Mouse (Mus musculus) hindbrain, embryonic 16.5 days (tissue): ENCODE data around the gene Galnt7. TPM values are rescaled to one million over a fixed set of nuclear protein-coding genes. Genes with fewer than 3 reads are reported as not detected.

Experiments
- ATAC-seq: fragments of 200-750 bp; cut with Nextera tagmentation; 2 replicates; pipeline ENCODE4 v1.8.0; 2017; ENCODE audit warnings: moderate TSS enrichment, moderate library complexity
- H3K27ac ChIP-seq: fragments of 300-500 bp; sonication (generic); 2 replicates; pipeline ENCODE4 v1.5.1; 2014; ENCODE audit warnings: low read depth, mild to moderate bottlenecking, control low read depth, low read length, moderate library complexity
- H3K27me3 ChIP-seq: fragments of 300-500 bp; sonication (generic); replicated peaks from 2 replicates; pipeline ENCODE4 v1.6.1; 2014; ENCODE audit warnings: low read length; ENCODE audit not compliant: control insufficient read depth, insufficient read depth
- H3K36me3 ChIP-seq: fragments of 300-500 bp; sonication (generic); 2 replicates; pipeline ENCODE4 v1.6.1; 2014; ENCODE audit warnings: mild to moderate bottlenecking, low read length, moderate library complexity, mixed read lengths; ENCODE audit not compliant: control insufficient read depth, insufficient read depth
- H3K4me1 ChIP-seq: fragments of 300-500 bp; sonication (generic); 2 replicates; pipeline ENCODE4 v1.6.1; 2014; ENCODE audit warnings: low read depth, low read length; ENCODE audit not compliant: control insufficient read depth, insufficient read depth
- H3K4me2 ChIP-seq: fragments of 300-500 bp; sonication (generic); 2 replicates; pipeline ENCODE4 v1.6.1; 2014; ENCODE audit warnings: mild to moderate bottlenecking, low read length, control low read depth, moderate library complexity
- H3K4me3 ChIP-seq: fragments of 300-500 bp; sonication (generic); 2 replicates; pipeline ENCODE4 v1.5.1; 2014; ENCODE audit warnings: mild to moderate bottlenecking, low read length, control low read depth, moderate library complexity
- H3K9ac ChIP-seq: fragments of 300-500 bp; sonication (generic); 2 replicates; pipeline ENCODE4 v1.6.1; 2014; ENCODE audit warnings: low read depth, mild to moderate bottlenecking, control low read depth, low read length, moderate library complexity
- H3K9me3 ChIP-seq: fragments of 300-500 bp; sonication (generic); 2 replicates; pipeline ENCODE4 v1.6.1; 2014; ENCODE audit warnings: mild to moderate bottlenecking, low read length, moderate library complexity; ENCODE audit not compliant: control insufficient read depth
- WGBS: fragments of 180-500 bp; shearing (Covaris S2); extraction: QIAGEN DNeasy Blood & Tissue Kit; methylation state at CpG from one replicate; pipeline ENCODE4 v1.1.7; 2014; 5-methylcytosine and 5-hydroxymethylcytosine counted together
- polyA plus RNA-seq: library from polyadenylated mRNA; unstranded; fragments of >200 nt; fragmentation: Nextera tagmentation; extraction: Ambion mirVana; gene quantifications from 2 replicates; pipeline ENCODE4 v1.2.1, GENCODE M21; 2015

Galnt7 gene
- polyA plus RNA-seq, 1 experiment from 2014 or later = 11.1 TPM

DNA sequence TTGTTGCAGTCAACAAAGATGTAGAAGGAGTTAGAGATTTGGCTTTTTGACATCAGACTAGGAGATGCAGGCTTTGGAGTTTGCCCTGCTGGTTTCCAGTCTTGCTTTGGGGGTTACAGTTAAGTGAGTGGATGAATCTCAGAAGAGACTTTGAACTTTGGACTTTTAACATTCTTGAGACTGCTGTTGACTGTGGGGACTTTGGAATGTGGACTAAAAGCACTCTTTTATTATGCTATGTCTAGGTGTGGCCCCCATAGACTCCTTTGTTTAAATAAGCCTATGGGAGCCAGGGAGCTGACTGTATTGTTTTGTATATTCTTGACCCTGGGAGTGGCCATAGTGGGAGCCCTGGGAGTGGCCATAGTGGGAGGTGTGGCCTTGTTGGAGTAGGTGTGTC lies 162.9 kb downstream of the Galnt7 start:
- ATAC-seq = no peak
- peaks cover 6% of the 10 kb centered on the region for H3K4me1 ChIP-seq
- H3K27ac ChIP-seq = no peak overlapping the region
- no peak overlapping the region for H3K4me2 ChIP-seq
- H3K36me3 ChIP-seq = no peaks in the 10 kb centered on the region
- H3K9ac ChIP-seq = no peak overlapping the region
- no peaks in the 10 kb centered on the region for H3K9me3 ChIP-seq
- no peaks in the 10 kb centered on the region for H3K27me3 ChIP-seq
- H3K4me3 ChIP-seq = no peak overlapping the region

DNA sequence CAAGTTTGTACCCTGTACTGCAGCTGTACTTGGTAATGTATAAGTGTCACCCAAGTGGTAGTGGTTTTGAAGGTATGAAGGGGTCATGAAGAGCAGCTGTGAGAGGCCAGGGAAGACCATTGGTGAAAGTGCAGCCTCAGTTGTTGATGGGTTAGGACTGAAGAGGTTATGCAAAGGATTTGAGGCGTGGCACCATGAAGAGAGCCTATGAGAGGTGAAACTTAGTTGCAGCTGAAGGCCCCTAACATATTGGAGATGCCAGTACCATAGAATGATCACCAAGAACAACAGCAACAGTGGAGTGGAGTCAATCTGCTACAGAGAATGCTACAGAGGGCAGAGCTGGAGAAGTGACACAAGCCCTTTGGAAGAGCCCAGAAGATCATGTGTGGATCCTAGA lies 163.5 kb downstream of the Galnt7 start:
- Histone ChIP-seq H3K27me3 (no peaks in the 10 kb centered on the region), H3K4me2 (no peak overlapping the region), H3K9ac (no peak overlapping the region), H3K9me3 (no peaks in the 10 kb centered on the region), H3K27ac (no peak overlapping the region), H3K4me3 (no peak overlapping the region), H3K4me1 (peaks cover 6% of the 10 kb centered on the region), H3K36me3 (no peaks in the 10 kb centered on the region)
- WGBS = 100% methylated on average over 1 of the region's 1 CpGs
- no peak for ATAC-seq

DNA sequence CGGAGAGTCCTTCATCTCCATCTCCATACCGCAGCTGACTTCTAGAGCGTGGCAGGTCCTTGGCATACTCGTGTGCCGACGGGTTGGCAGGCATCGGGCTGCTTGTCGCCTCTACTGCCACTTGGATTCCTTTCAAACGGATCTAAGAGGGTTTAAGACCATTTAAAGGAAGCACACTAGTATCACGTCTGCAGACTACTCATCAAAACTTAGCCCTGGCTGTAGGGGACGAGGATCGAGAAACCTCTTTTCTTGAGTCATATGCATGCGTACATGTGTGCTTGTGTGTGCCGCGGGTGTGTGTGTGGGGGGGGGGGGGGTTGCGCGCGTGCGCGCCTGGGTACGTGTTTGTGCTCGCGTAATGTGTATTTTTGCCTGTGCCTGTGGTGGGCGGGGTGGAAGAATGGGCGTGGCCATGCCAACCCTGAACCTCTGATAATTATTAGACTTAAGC lies 164.5 kb downstream of the Galnt7 start:
- Histone ChIP-seq H3K4me1 (peaks cover 6% of the 10 kb centered on the region), H3K9me3 (no peaks in the 10 kb centered on the region), H3K27me3 (no peaks in the 10 kb centered on the region), H3K36me3 (no peaks in the 10 kb centered on the region), H3K4me2 (peak overlapping the region; percentile 81), H3K9ac (peak overlapping the region; percentile 65), H3K27ac (peak overlapping the region; percentile 96), H3K4me3 (peak overlapping the region; percentile 96)
- WGBS = under 1% methylated on average over 25 of the region's 25 CpGs
- peak; percentile 40 for ATAC-seq

DNA sequence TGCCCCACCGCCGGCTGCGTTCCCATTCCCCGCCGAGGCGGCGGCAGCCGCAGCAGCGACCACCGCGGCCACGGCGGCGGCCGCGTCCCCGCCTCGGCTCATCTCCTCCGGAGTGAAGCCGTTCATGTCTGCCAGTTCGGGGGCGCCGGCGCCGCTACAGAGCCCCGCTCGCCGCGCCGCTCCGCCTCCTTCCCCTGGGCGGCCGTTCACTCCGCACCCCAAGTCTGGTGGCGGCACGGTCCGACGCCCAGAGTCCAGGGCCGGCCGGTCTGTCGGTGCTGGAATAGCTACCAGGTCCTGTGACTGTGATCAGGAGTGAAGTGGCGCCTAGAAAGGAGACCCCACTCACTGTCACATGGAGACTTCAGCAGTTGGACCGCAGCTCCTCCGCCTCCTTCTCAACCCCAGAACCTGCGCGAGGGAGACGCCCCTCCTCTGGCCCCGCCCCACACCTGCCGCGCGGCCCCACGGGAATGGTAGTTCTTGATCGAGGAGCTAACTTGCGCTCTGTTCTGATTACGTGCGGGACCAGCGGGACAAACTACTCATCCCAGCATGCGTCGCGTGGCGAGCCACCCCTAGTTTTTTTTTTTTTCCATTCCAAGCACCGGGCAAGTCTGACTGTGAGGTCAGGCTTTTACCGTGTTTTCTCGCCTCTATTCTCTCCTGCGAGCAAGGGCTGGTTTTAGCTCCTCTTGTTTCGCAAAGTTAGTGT lies 165.2 kb downstream of the Galnt7 start, which contains the start of gene Sap30:
Gene Sap30 (minus strand): TSS at position 420 of the 715 bp plus-strand sequence.
- H3K4me2 ChIP-seq = peak within 1 kb of the TSS; percentile 81
- H3K9ac ChIP-seq = peak within 1 kb of the TSS; percentile 87
- WGBS = under 1% methylated on average over 61 of the region's 66 CpGs
- no peaks in the 10 kb centered on the region for H3K27me3 ChIP-seq
- H3K4me3 ChIP-seq = peak within 1 kb of the TSS; percentile 96
- ATAC-seq = peak; percentile 97
- no peaks in the 10 kb centered on the region for H3K36me3 ChIP-seq
- H3K27ac ChIP-seq = peak within 1 kb of the TSS; percentile 96
- H3K4me1 ChIP-seq = peaks cover 6% of the 10 kb centered on the region
- H3K9me3 ChIP-seq = no peaks in the 10 kb centered on the region

DNA sequence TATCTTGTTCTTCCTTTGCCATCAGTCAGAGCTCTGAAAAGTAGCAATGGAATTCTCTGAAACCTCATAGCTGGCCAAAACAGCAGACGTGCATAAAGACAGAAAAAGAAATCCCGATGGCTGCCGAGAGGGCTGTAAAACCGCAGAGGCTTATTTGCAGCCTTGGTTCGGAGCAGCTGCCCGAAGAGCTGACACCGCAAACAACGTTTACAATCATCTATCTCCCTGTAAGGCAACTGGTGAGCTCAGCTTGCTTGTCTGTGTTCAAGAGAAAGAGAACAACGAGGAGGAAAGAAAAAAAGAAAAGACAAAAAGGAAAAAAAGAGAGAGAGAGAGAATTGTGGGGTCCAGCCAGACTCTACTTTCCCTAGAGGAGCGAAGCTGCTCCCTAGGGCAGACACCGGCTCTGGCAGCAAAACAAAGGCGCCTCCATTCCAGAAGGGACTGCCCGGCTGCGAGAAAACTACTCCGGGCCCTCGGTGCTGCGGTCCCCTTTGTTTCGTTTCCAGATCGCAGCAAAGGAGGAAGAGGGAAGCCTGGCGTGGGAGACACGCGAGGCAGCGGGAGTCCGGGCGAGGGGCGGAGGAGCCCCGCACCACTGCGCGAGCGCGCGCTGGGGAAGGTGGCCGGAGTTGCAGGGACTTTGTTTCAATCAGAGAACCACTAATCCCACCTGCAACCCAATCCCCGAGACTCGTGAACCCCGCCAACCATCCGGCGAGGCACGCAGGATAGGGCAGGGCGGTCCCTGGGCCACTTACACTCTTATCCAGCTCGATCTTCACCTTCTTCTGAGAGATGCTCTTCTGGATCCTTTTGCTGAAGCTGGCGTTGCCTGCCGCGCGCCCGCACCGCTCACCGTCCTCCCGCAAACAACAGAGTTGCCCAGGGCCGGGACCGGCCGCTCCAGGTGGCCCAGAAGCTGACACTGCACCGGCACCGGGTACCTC lies 166.1 kb downstream of the Galnt7 start:
- Histone ChIP-seq H3K36me3 (peaks cover 3% of the 10 kb centered on the region; the same call in 1 of the 2 replicates), H3K4me2 (peak overlapping the region; percentile 81), H3K9me3 (no peaks in the 10 kb centered on the region), H3K4me3 (peak overlapping the region; percentile 96), H3K4me1 (peaks cover 6% of the 10 kb centered on the region), H3K27ac (peak overlapping the region; percentile 96), H3K27me3 (no peaks in the 10 kb centered on the region), H3K9ac (peak overlapping the region; percentile 87)
- WGBS = under 1% methylated on average over 53 of the region's 54 CpGs
- ATAC-seq = peak; percentile 63

DNA sequence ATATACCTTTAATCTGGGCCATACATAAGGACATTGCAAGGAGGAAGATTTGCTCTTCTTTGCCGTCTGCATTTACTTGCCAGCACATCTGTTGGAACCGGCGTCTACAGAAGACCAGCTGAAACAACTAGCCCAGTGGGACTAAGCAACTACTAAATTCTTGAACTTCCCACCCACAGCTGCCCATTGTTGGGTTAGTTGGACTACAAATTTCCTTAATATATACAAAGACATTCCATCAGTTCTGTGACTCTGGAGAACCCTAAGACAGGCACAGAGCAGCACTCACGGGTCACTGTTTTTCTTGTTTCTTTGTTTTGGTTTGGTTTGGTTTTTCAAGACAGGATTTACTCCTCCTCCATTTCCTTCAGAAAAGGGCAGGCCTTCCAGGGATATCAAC lies 172.2 kb downstream of the Galnt7 start:
- no peaks in the 10 kb centered on the region for H3K27me3 ChIP-seq
- 84% methylated on average over 4 of the region's 4 CpGs for WGBS
- H3K36me3 ChIP-seq = peaks cover 5% of the 10 kb centered on the region; the same call in 1 of the 2 replicates
- H3K4me2 ChIP-seq = no peak overlapping the region
- H3K27ac ChIP-seq = no peak overlapping the region
- H3K9ac ChIP-seq = no peak overlapping the region
- ATAC-seq = no peak
- peaks cover 4% of the 10 kb centered on the region for H3K4me1 ChIP-seq
- H3K4me3 ChIP-seq = no peak overlapping the region
- no peaks in the 10 kb centered on the region for H3K9me3 ChIP-seq

DNA sequence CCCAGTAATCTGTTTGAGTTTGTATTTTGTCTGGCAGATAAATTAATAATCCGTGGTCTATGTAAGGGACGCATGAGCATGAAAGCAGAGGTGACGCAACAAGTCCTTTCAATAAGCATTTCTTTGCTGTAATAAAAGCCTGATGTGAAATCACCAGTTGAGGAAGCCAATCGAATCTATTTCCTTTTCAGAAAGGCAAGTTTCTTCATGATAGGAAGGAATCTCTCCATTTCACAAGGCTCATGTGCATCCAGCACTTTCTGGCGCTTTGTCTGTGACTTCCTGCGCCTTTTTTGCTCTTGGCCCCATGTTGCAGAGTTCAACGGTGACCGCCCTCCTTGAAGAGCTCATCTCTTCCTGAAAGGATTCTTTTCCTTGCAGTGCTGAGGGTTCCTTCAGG lies 173.1 kb downstream of the Galnt7 start:
- 94% methylated on average over 8 of the region's 8 CpGs for WGBS

DNA sequence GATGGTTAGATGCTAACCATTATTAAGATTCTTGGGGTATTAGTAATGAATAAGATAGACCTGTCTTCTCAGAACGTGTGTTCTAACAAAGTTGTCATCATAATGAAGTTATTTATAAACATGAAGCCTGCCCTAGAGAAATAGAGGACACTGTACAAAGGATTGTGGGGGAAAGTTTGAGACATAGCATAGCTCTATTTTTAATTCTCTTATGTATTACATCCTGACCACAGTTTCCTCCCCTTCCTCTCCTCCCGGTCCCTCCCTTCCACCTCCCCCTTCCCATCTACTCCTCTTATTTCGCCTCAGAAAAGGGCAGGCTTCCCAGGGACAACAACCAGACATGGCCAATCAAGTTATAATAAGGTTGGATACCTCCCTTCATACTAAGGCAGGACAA lies 174.4 kb downstream of the Galnt7 start:
- H3K4me3 ChIP-seq = no peak overlapping the region
- H3K4me2 ChIP-seq = no peak overlapping the region
- 76% methylated on average over 3 of the region's 3 CpGs for WGBS
- no peaks in the 10 kb centered on the region for H3K27me3 ChIP-seq
- no peaks in the 10 kb centered on the region for H3K4me1 ChIP-seq
- H3K9ac ChIP-seq = no peak overlapping the region
- no peak overlapping the region for H3K27ac ChIP-seq
- H3K36me3 ChIP-seq = peaks cover 5% of the 10 kb centered on the region; the same call in 1 of the 2 replicates
- ATAC-seq = no peak
- H3K9me3 ChIP-seq = no peaks in the 10 kb centered on the region

More for the DNA sequence above, 173.1 kb downstream of the Galnt7 start:
- Histone ChIP-seq H3K4me2 (no peak overlapping the region), H3K9ac (no peak overlapping the region), H3K36me3 (peaks cover 5% of the 10 kb centered on the region; the same call in 1 of the 2 replicates), H3K4me3 (no peak overlapping the region), H3K4me1 (no peaks in the 10 kb centered on the region), H3K27me3 (no peaks in the 10 kb centered on the region), H3K27ac (no peak overlapping the region), H3K9me3 (no peaks in the 10 kb centered on the region)
- no peak for ATAC-seq
